Mouse (Mus musculus) gastrocnemius, postnatal 36 days (tissue): ENCODE data around the gene Emc4. TPM values are rescaled to one million over a fixed set of nuclear protein-coding genes. Genes with fewer than 3 reads are reported as not detected.

Source experiments
- DNase-seq, 2 experiments: peaks; one replicate each; pipeline ENCODE4 v3.0.0; 2022
- intact Hi-C: fragments of 180-260 bp; cut with DNase I; formaldehyde crosslinking; loops from one replicate; pipeline ENCODE4 v1.15.1; 2025
- long read RNA-seq, 2 experiments: library from polyadenylated mRNA; stranded (forward); transcript quantifications; one replicate each; pipeline ENCODE4 v2.0.0; 2021
- total RNA-seq, 2 experiments: library from RNA; stranded (reverse); gene quantifications; 2 replicates each; pipeline ENCODE4 v1.2.3; 2021

The Emc4 gene
- total RNA-seq = 10 to 100 TPM; 59.0 to 71.1 TPM
- long read RNA-seq, experiment 1, transcript Emc4-201 (5 exons, 983 nt) = major isoform, 108 of 121 reads
- long read RNA-seq, experiment 1, partial matches to known transcripts = 11 of 121 reads
- long read RNA-seq, experiment 1, other reads (novel, unspliced or antisense) = 2 of 121 reads
- long read RNA-seq, experiment 2, transcript Emc4-201 (5 exons, 983 nt) = major isoform, 119 of 144 reads
- long read RNA-seq, experiment 2, partial matches to known transcripts = 24 of 144 reads
- long read RNA-seq, experiment 2, other reads (novel, unspliced or antisense) = 1 of 144 reads

- intact Hi-C loops = loop anchor here (5.0 kb wide), 1 partner anchor 106 kb away; the partner anchor contains the start of gene Nop10
- DNase-seq = peak; percentile 76 to 84
Observed at GRCm38 (mm10) chr2:112367726-112368673, at the start of gene Emc4. Gene Emc4, minus strand, starts transcription at chr2:112368027.

GRCm38 (mm10) chr2:112407030-112407429, 39.2 kb upstream of the Emc4 start:
- no peak for DNase-seq
- intact Hi-C loops = no loop called here

- no peak for DNase-seq
- intact Hi-C loops = no loop called here
Observed at GRCm38 (mm10) chr2:112396649-112397048, 28.8 kb upstream of the Emc4 start.

GRCm38 (mm10) chr2:112393958-112394357, 26.1 kb upstream of the Emc4 start:
- intact Hi-C loops = no loop called here
- DNase-seq = no peak

- intact Hi-C loops = no loop called here
- DNase-seq = no peak
Observed at GRCm38 (mm10) chr2:112392689-112393088, 24.9 kb upstream of the Emc4 start.

GRCm38 (mm10) chr2:112391346-112392000, 23.6 kb upstream of the Emc4 start:
- no peak for DNase-seq
- intact Hi-C loops = no loop called here

- intact Hi-C loops = no loop called here
- DNase-seq = no peak
Observed at GRCm38 (mm10) chr2:112390843-112391242, 23.0 kb upstream of the Emc4 start.

- intact Hi-C loops = loop anchor here (5.0 kb wide), 1 partner anchor 391 kb away; no protein-coding TSS in a partner anchor
- no peak for DNase-seq
Observed at GRCm38 (mm10) chr2:112381219-112381618, 13.4 kb upstream of the Emc4 start.

GRCm38 (mm10) chr2:112380131-112380530, 12.3 kb upstream of the Emc4 start:
- intact Hi-C loops = loop anchor here (5.0 kb wide), 1 partner anchor 392 kb away; no protein-coding TSS in a partner anchor
- no peak for DNase-seq

GRCm38 (mm10) chr2:112378973-112379898, 11.4 kb upstream of the Emc4 start, which contains the start of gene Katnbl1:
Gene Katnbl1, plus strand, starts transcription at chr2:112379211.
- peak; percentile 91 to 93 for DNase-seq
- intact Hi-C loops = loop anchor here (2.0 to 5.0 kb wide), 2 partner anchors 73 to 104 kb away; partner anchors contain the start of gene Emc7

- intact Hi-C loops = loop anchor here (5.0 kb wide), 1 partner anchor 78 kb away; the partner anchor contains the start of gene Emc7
- no peak for DNase-seq
Observed at GRCm38 (mm10) chr2:112374610-112375009, 6.8 kb upstream of the Emc4 start.

- DNase-seq = no peak
- intact Hi-C loops = no loop called here
Observed at GRCm38 (mm10) chr2:112373141-112373540, 5.3 kb upstream of the Emc4 start.

GRCm38 (mm10) chr2:112369941-112370340, 2.1 kb upstream of the Emc4 start:
- DNase-seq = peak; percentile 57 to 70
- intact Hi-C loops = loop anchor here (5.0 kb wide), 1 partner anchor 108 kb away; the partner anchor contains the start of gene Nop10

GRCm38 (mm10) chr2:112367222-112367621, 605 bp downstream of the Emc4 start:
- intact Hi-C loops = loop anchor here (5.0 kb wide), 1 partner anchor 105 kb away; the partner anchor contains the start of gene Nop10
- no peak for DNase-seq

GRCm38 (mm10) chr2:112360781-112361169, 7.1 kb downstream of the Emc4 start:
- intact Hi-C loops = loop anchor here (5.0 kb wide), 1 partner anchor 123 kb away; the partner anchor contains the start of gene Lpcat4
- no peak for DNase-seq

- intact Hi-C loops = loop anchor here (5.0 kb wide), 1 partner anchor 123 kb away; the partner anchor contains the start of gene Lpcat4
- DNase-seq = no peak
Observed at GRCm38 (mm10) chr2:112360012-112360780, 7.6 kb downstream of the Emc4 start.

GRCm38 (mm10) chr2:112359611-112360010, 8.2 kb downstream of the Emc4 start:
- no peak for DNase-seq
- intact Hi-C loops = loop anchor here (5.0 kb wide), 1 partner anchor 122 kb away; the partner anchor contains the start of gene Lpcat4
